Mouse (Mus musculus): ENCODE results near the gene Cyp4f13. TPM values are rescaled to one million over a fixed set of nuclear protein-coding genes. Genes with fewer than 3 reads are reported as not detected.

The Cyp4f13 gene
- polyA plus RNA-seq, 1 experiment from 2014 or later, result 27.1 TPM

DNA sequence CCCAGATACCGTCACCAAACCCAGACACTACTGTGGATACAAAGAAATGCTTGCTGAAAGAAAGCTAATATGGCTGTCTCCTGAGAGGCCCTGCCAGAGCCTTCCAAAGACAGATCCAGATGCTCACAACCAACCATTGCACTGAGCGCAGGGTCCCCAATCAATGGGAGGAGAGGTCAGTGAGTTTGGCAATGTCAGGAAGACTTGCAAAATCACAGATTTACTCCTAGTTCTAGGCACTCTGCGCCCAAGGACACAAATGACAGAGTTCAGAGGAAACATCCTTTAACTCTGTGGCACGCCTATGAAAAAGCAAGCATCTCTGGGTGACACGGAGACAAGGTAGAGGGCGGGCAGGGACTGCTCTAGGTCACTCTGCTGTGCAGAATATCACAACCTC, 57.6 kb downstream of the Cyp4f13 start:
- Histone ChIP-seq H3K27ac (ENCODE audit: low read depth) (peak overlapping the region; percentile 22; the same call in 1 of the 2 replicates), H3K4me3 (ENCODE audit: low read depth, low read length) (no peak overlapping the region), H3K4me1 (ENCODE audit: insufficient read depth) (peaks cover 6% of the 10 kb centered on the region; the same call in 1 of the 2 replicates), H3K27me3 (ENCODE audit: insufficient read depth, low read length) (no peaks in the 10 kb centered on the region), H3K9me3 (ENCODE audit: low read length) (no peaks in the 10 kb centered on the region), H3K4me2 (ENCODE audit: low read depth, low read length) (peak overlapping the region; percentile 91; the same call in 1 of the 2 replicates), H3K9ac (replicated peaks) (no peak overlapping the region), H3K36me3 (replicated peaks; ENCODE audit: insufficient read depth, low read length) (peaks cover 6% of the 10 kb centered on the region)
- ATAC-seq (peak; percentile 44; the same call in 1 of the 2 replicates), DNase-seq (peak; percentile 28)
- 76% methylated on average over 6 of the region's 6 CpGs for WGBS (ENCODE audit: insufficient replicate concordance)
- TF ChIP-seq EP300 (IDR thresholded peaks at IDR 0.05; ENCODE audit: low read depth) (no peak), CTCF (IDR thresholded peaks at IDR 0.05; ENCODE audit: low read depth) (no peak)

DNA sequence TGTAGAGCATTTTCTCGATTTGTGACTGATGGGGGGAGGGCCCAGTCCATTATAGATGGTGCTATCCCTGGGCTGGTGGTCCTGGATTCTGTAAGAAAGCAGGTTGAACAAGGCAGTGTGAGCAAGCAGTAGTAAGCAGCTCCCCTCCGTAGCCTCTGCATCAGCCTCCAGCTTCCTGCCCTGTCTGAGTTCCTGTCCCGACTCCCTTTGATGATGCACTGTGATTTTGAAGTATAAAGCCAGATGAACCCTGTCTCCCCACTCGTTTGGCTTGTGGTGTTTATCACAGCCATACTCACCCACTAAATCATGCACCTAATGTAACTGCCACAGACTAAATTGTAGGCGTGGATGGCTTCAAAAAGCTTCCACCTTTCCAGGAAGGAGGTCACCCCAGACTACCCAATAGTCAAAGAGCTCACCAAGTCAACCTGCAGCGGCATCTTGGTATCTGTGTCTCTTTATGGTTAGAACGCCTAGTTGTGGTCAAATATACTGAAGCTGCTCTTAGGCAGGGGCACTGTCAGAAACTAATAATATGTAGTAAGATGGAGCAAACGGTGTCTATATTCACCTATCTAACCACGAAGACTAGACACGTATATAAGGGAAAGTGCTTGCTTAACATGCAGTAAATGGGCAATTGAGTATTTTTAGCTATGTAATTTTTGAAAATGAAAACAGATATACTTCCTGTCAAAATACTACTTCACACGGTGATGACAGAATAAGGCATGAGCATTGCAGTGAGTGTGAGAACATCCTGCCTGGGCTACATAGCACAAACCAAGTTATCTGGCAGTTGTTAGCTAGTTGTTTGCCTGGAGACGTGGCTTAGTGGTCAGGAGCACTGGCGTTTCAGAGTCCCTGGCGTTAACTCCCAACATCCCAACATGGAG, 66.6 kb downstream of the Cyp4f13 start:
- Histone ChIP-seq H3K9ac (replicated peaks) (no peak overlapping the region), H3K4me1 (ENCODE audit: insufficient read depth) (no peaks in the 10 kb centered on the region), H3K4me2 (ENCODE audit: low read depth, low read length) (no peak overlapping the region), H3K36me3 (replicated peaks; ENCODE audit: insufficient read depth, low read length) (peaks cover 16% of the 10 kb centered on the region), H3K27ac (ENCODE audit: low read depth) (no peak overlapping the region), H3K4me3 (ENCODE audit: low read depth, low read length) (no peak overlapping the region), H3K9me3 (ENCODE audit: low read length) (no peaks in the 10 kb centered on the region), H3K27me3 (ENCODE audit: insufficient read depth, low read length) (no peaks in the 10 kb centered on the region)
- no peak for ATAC-seq
- DNase-seq, result no peak
- no peak for TF ChIP-seq CTCF (IDR thresholded peaks at IDR 0.05; ENCODE audit: low read depth)
- TF ChIP-seq EP300 (IDR thresholded peaks at IDR 0.05; ENCODE audit: low read depth), result no peak
- WGBS (ENCODE audit: insufficient replicate concordance), result 81% methylated on average over 14 of the region's 14 CpGs

- 90% methylated on average over 11 of the region's 11 CpGs for WGBS (ENCODE audit: insufficient replicate concordance)
- H3K4me1 ChIP-seq (ENCODE audit: insufficient read depth), result no peaks in the 10 kb centered on the region
- ATAC-seq (no peak), DNase-seq (no peak)
- H3K36me3 ChIP-seq (replicated peaks; ENCODE audit: insufficient read depth, low read length), result peaks cover 10% of the 10 kb centered on the region
- H3K4me2 ChIP-seq (ENCODE audit: low read depth, low read length), result no peak overlapping the region
- no peaks in the 10 kb centered on the region for H3K9me3 ChIP-seq (ENCODE audit: low read length)
- no peaks in the 10 kb centered on the region for H3K27me3 ChIP-seq (ENCODE audit: insufficient read depth, low read length)
- no peak overlapping the region for H3K27ac ChIP-seq (ENCODE audit: low read depth)
- H3K4me3 ChIP-seq (ENCODE audit: low read depth, low read length), result no peak overlapping the region
- no peak for TF ChIP-seq EP300 (IDR thresholded peaks at IDR 0.05; ENCODE audit: low read depth)
- TF ChIP-seq CTCF (IDR thresholded peaks at IDR 0.05; ENCODE audit: low read depth), result no peak
- H3K9ac ChIP-seq (replicated peaks), result no peak overlapping the region
Measured at GRCm38 (mm10) chr17:32878773-32879172, 68.4 kb downstream of the Cyp4f13 start.

- DNase-seq, result no peak
- H3K4me1 ChIP-seq (ENCODE audit: insufficient read depth), result no peaks in the 10 kb centered on the region
- TF ChIP-seq CTCF (IDR thresholded peaks at IDR 0.05; ENCODE audit: low read depth) (no peak), EP300 (IDR thresholded peaks at IDR 0.05; ENCODE audit: low read depth) (no peak)
- no peak overlapping the region for H3K9ac ChIP-seq (replicated peaks)
- peaks cover under 1% of the 10 kb centered on the region; the same call in 1 of the 2 replicates for H3K36me3 ChIP-seq (replicated peaks; ENCODE audit: insufficient read depth, low read length)
- H3K27me3 ChIP-seq (ENCODE audit: insufficient read depth, low read length), result no peaks in the 10 kb centered on the region
- no peak for ATAC-seq
- no peak overlapping the region for H3K4me3 ChIP-seq (ENCODE audit: low read depth, low read length)
- no peak overlapping the region for H3K27ac ChIP-seq (ENCODE audit: low read depth)
- peak overlapping the region; percentile 46 for H3K4me2 ChIP-seq (ENCODE audit: low read depth, low read length)
- WGBS (ENCODE audit: insufficient replicate concordance), result 12% methylated on average over 22 of the region's 22 CpGs
- no peaks in the 10 kb centered on the region for H3K9me3 ChIP-seq (ENCODE audit: low read length)
Measured at GRCm38 (mm10) chr17:32877471-32878171, 69.6 kb downstream of the Cyp4f13 start.

Other genes starting within 250 kb of the Cyp4f13 start
- gene Zfp871, start 159.1 kb downstream of the Cyp4f13 start, polyA plus RNA-seq (2015; fragmentation: Nextera tagmentation; extraction: Ambion mirVana), result 8.2 and 11.0 TPM in 2 replicates
- 0.02 TPM in 1 of 2 replicates, not detected in the other for gene Zfp811, start 137.5 kb downstream of the Cyp4f13 start, polyA plus RNA-seq (2015; fragmentation: Nextera tagmentation; extraction: Ambion mirVana)
- 1.6 and 2.0 TPM in 2 replicates for gene Zfp799, start 117.1 kb downstream of the Cyp4f13 start, polyA plus RNA-seq (2015; fragmentation: Nextera tagmentation; extraction: Ambion mirVana)
- gene Zfp870, start 55.8 kb downstream of the Cyp4f13 start, polyA plus RNA-seq (2015; fragmentation: Nextera tagmentation; extraction: Ambion mirVana), result 1.4 and 1.7 TPM in 2 replicates
- gene Cyp4f14, start 30.1 kb downstream of the Cyp4f13 start, polyA plus RNA-seq (2015; fragmentation: Nextera tagmentation; extraction: Ambion mirVana), result 0.20 and 0.22 TPM in 2 replicates
- gene Zfp472, start 18.4 kb upstream of the Cyp4f13 start, polyA plus RNA-seq (2015; fragmentation: Nextera tagmentation; extraction: Ambion mirVana), result 3.2 and 3.3 TPM in 2 replicates
- 2.1 and 2.7 TPM in 2 replicates for gene Zfp952, start 45.7 kb upstream of the Cyp4f13 start, polyA plus RNA-seq (2015; fragmentation: Nextera tagmentation; extraction: Ambion mirVana)
- 1.4 and 1.5 TPM in 2 replicates for gene Zfp763, start 86.0 kb upstream of the Cyp4f13 start, polyA plus RNA-seq (2015; fragmentation: Nextera tagmentation; extraction: Ambion mirVana)
- gene 4921501E09Rik, start 120.7 kb upstream of the Cyp4f13 start, polyA plus RNA-seq (2015; fragmentation: Nextera tagmentation; extraction: Ambion mirVana), result not detected in 2 replicates
- 1.5 and 1.6 TPM in 2 replicates for gene Zfp563, start 141.9 kb upstream of the Cyp4f13 start, polyA plus RNA-seq (2015; fragmentation: Nextera tagmentation; extraction: Ambion mirVana)
- not detected in 2 replicates for gene Morc2b, start 192.3 kb upstream of the Cyp4f13 start, polyA plus RNA-seq (2015; fragmentation: Nextera tagmentation; extraction: Ambion mirVana)
- not detected in 2 replicates for gene Olfr55, start 221.0 kb upstream of the Cyp4f13 start, polyA plus RNA-seq (2015; fragmentation: Nextera tagmentation; extraction: Ambion mirVana)
- gene Olfr239, start 243.9 kb upstream of the Cyp4f13 start, polyA plus RNA-seq (2015; fragmentation: Nextera tagmentation; extraction: Ambion mirVana), result not detected in 2 replicates